Mouse (Mus musculus): ENCODE data around the gene Olfr782. TPM values are rescaled to one million over a fixed set of nuclear protein-coding genes. Genes with fewer than 3 reads are reported as not detected.

Gene Olfr782
- polyA plus RNA-seq, 1 experiment from 2014 or later = not detected

- no peaks in the 10 kb centered on the region for H3K4me1 ChIP-seq (replicated peaks; ENCODE audit: control insufficient read depth, insufficient read depth, low read length)
- H3K9ac ChIP-seq (ENCODE audit: low read depth, low read length) = no peak within 1 kb of the TSS
- H3K9me3 ChIP-seq (ENCODE audit: control insufficient read depth, low read length) = no peaks in the 10 kb centered on the region
- no peaks in the 10 kb centered on the region for H3K27me3 ChIP-seq (ENCODE audit: control insufficient read depth, insufficient read depth, low read length)
- no peak within 1 kb of the TSS for H3K4me3 ChIP-seq (ENCODE audit: low read depth, low read length)
- H3K36me3 ChIP-seq (ENCODE audit: control insufficient read depth, insufficient read depth, low read length) = no peaks in the 10 kb centered on the region
- H3K4me2 ChIP-seq (replicated peaks; ENCODE audit: low read depth, low read length) = no peak within 1 kb of the TSS
- no peak for ATAC-seq (ENCODE audit: low FRiP score)
- no peak within 1 kb of the TSS for H3K27ac ChIP-seq (ENCODE audit: low read depth, low read length)
- DNase-seq (ENCODE audit: low spot score) = no peak
These were observed 35.1 kb downstream of the Olfr782 start, which contains the start of gene Olfr784 for GRCm38 (mm10) chr10:129383783-129384182. Gene Olfr784, plus strand, starts transcription at chr10:129384083.

GRCm38 (mm10) chr10:129400892-129401291 lies 52.2 kb downstream of the Olfr782 start:
- Histone ChIP-seq H3K36me3 (ENCODE audit: control insufficient read depth, insufficient read depth, low read length) (no peaks in the 10 kb centered on the region), H3K4me3 (ENCODE audit: low read depth, low read length) (no peak overlapping the region), H3K27me3 (ENCODE audit: control insufficient read depth, insufficient read depth, low read length) (no peaks in the 10 kb centered on the region), H3K4me2 (replicated peaks; ENCODE audit: low read depth, low read length) (no peak overlapping the region), H3K9ac (ENCODE audit: low read depth, low read length) (no peak overlapping the region), H3K4me1 (replicated peaks; ENCODE audit: control insufficient read depth, insufficient read depth, low read length) (no peaks in the 10 kb centered on the region), H3K27ac (ENCODE audit: low read depth, low read length) (no peak overlapping the region), H3K9me3 (ENCODE audit: control insufficient read depth, low read length) (no peaks in the 10 kb centered on the region)
- ATAC-seq (ENCODE audit: low FRiP score) (no peak), DNase-seq (ENCODE audit: low spot score) (no peak)
- WGBS = 44% methylated on average over 5 of the region's 5 CpGs

Other genes starting within 250 kb of the Olfr782 start
- gene Olfr768, start 249.5 kb upstream of the Olfr782 start, polyA plus RNA-seq (2014; fragmentation: Nextera tagmentation; extraction: Ambion mirVana) = not detected in 2 replicates
- not detected in 2 replicates for gene Olfr769, start 231.0 kb upstream of the Olfr782 start, polyA plus RNA-seq (2014; fragmentation: Nextera tagmentation; extraction: Ambion mirVana)
- gene Olfr770, start 209.9 kb upstream of the Olfr782 start, polyA plus RNA-seq (2014; fragmentation: Nextera tagmentation; extraction: Ambion mirVana) = not detected in 2 replicates
- gene Olfr771, start 184.1 kb upstream of the Olfr782 start, polyA plus RNA-seq (2014; fragmentation: Nextera tagmentation; extraction: Ambion mirVana) = not detected in 2 replicates
- not detected in 2 replicates for gene Olfr772, start 170.9 kb upstream of the Olfr782 start, polyA plus RNA-seq (2014; fragmentation: Nextera tagmentation; extraction: Ambion mirVana)
- gene Olfr773, start 161.4 kb upstream of the Olfr782 start, polyA plus RNA-seq (2014; fragmentation: Nextera tagmentation; extraction: Ambion mirVana) = not detected in 2 replicates
- gene Olfr774, start 112.6 kb upstream of the Olfr782 start, polyA plus RNA-seq (2014; fragmentation: Nextera tagmentation; extraction: Ambion mirVana) = not detected in 2 replicates
- not detected in 2 replicates for gene Olfr775, start 100.4 kb upstream of the Olfr782 start, polyA plus RNA-seq (2014; fragmentation: Nextera tagmentation; extraction: Ambion mirVana)
- not detected in 2 replicates for gene Olfr776, start 89.7 kb upstream of the Olfr782 start, polyA plus RNA-seq (2014; fragmentation: Nextera tagmentation; extraction: Ambion mirVana)
- not detected in 2 replicates for gene Olfr777, start 77.4 kb upstream of the Olfr782 start, polyA plus RNA-seq (2014; fragmentation: Nextera tagmentation; extraction: Ambion mirVana)
- gene Olfr780, start 30.7 kb upstream of the Olfr782 start, polyA plus RNA-seq (2014; fragmentation: Nextera tagmentation; extraction: Ambion mirVana) = not detected in 2 replicates
- gene Olfr781, start 20.0 kb upstream of the Olfr782 start, polyA plus RNA-seq (2014; fragmentation: Nextera tagmentation; extraction: Ambion mirVana) = not detected in 2 replicates
- gene Olfr784, start 35.2 kb downstream of the Olfr782 start, polyA plus RNA-seq (2014; fragmentation: Nextera tagmentation; extraction: Ambion mirVana) = 0.04 TPM in 1 of 2 replicates, not detected in the other
- gene Olfr785, start 56.6 kb downstream of the Olfr782 start, polyA plus RNA-seq (2014; fragmentation: Nextera tagmentation; extraction: Ambion mirVana) = not detected in 2 replicates
- not detected in 2 replicates for gene Olfr786, start 78.5 kb downstream of the Olfr782 start, polyA plus RNA-seq (2014; fragmentation: Nextera tagmentation; extraction: Ambion mirVana)
- not detected in 2 replicates for gene Olfr787, start 113.0 kb downstream of the Olfr782 start, polyA plus RNA-seq (2014; fragmentation: Nextera tagmentation; extraction: Ambion mirVana)
- not detected in 2 replicates for gene Olfr788, start 122.1 kb downstream of the Olfr782 start, polyA plus RNA-seq (2014; fragmentation: Nextera tagmentation; extraction: Ambion mirVana)
- gene Olfr789, start 135.9 kb downstream of the Olfr782 start, polyA plus RNA-seq (2014; fragmentation: Nextera tagmentation; extraction: Ambion mirVana) = not detected in 2 replicates
- not detected in 2 replicates for gene Olfr790, start 149.6 kb downstream of the Olfr782 start, polyA plus RNA-seq (2014; fragmentation: Nextera tagmentation; extraction: Ambion mirVana)
- not detected in 2 replicates for gene Olfr791, start 172.9 kb downstream of the Olfr782 start, polyA plus RNA-seq (2014; fragmentation: Nextera tagmentation; extraction: Ambion mirVana)
- not detected in 2 replicates for gene Olfr792, start 190.3 kb downstream of the Olfr782 start, polyA plus RNA-seq (2014; fragmentation: Nextera tagmentation; extraction: Ambion mirVana)
- not detected in 2 replicates for gene Olfr794, start 218.8 kb downstream of the Olfr782 start, polyA plus RNA-seq (2014; fragmentation: Nextera tagmentation; extraction: Ambion mirVana)

All from hindbrain, embryonic 11.5 days (tissue).